Mouse (Mus musculus) stomach, embryonic 14.5 days (tissue): ENCODE results near the gene Rtbdn. TPM values are rescaled to one million over a fixed set of nuclear protein-coding genes. Genes with fewer than 3 reads are reported as not detected.

ENCODE experiments used
- ATAC-seq: fragments of 200-750 bp; cut with Nextera tagmentation; 2 replicates; pipeline ENCODE4 v1.8.0; 2017; ENCODE audit warnings: low read depth, moderate TSS enrichment; ENCODE audit not compliant: insufficient number of reproducible peaks, insufficient read depth, low FRiP score
- H3K27ac ChIP-seq: fragments of 300-500 bp; sonication (generic); 2 replicates; pipeline ENCODE4 v1.5.1; 2014; ENCODE audit warnings: mild to moderate bottlenecking, low read length, moderate library complexity, mixed read lengths
- H3K27me3 ChIP-seq: fragments of 300-500 bp; sonication (generic); 2 replicates; pipeline ENCODE4 v1.6.1; 2014; ENCODE audit warnings: low read length, control low read depth, mixed read lengths; ENCODE audit not compliant: control insufficient read depth, insufficient read depth
- H3K36me3 ChIP-seq: fragments of 300-500 bp; sonication (generic); 2 replicates; pipeline ENCODE4 v1.6.1; 2014; ENCODE audit warnings: mild to moderate bottlenecking, control low read depth, low read length, moderate library complexity, mixed read lengths; ENCODE audit not compliant: control insufficient read depth, insufficient read depth
- H3K4me1 ChIP-seq: fragments of 300-500 bp; sonication (generic); 2 replicates; pipeline ENCODE4 v1.6.1; 2014; ENCODE audit warnings: low read length, control low read depth, mixed read lengths; ENCODE audit not compliant: control insufficient read depth, insufficient read depth
- H3K4me2 ChIP-seq: fragments of 300-500 bp; sonication (generic); replicated peaks from 2 replicates; pipeline ENCODE4 v1.6.1; 2014; ENCODE audit warnings: low read depth, low read length, control low read depth
- H3K4me3 ChIP-seq: fragments of 300-500 bp; sonication (generic); 2 replicates; pipeline ENCODE4 v1.5.1; 2014; ENCODE audit warnings: low read depth, low read length, control low read depth
- H3K9ac ChIP-seq: fragments of 300-500 bp; sonication (generic); replicated peaks from 2 replicates; pipeline ENCODE4 v1.6.1; 2014; ENCODE audit warnings: low read depth, mild to moderate bottlenecking, control low read depth, low read length, moderate library complexity, mixed read lengths
- H3K9me3 ChIP-seq: fragments of 300-500 bp; sonication (generic); 2 replicates; pipeline ENCODE4 v1.6.1; 2016; ENCODE audit warnings: low read depth, low read length, control low read depth; ENCODE audit not compliant: control insufficient read depth
- WGBS: fragments of 180-500 bp; shearing (Covaris S2); extraction: QIAGEN DNeasy Blood & Tissue Kit; methylation state at CpG from one replicate; pipeline ENCODE4 v1.1.7; 2014; 5-methylcytosine and 5-hydroxymethylcytosine counted together
- polyA plus RNA-seq: library from polyadenylated mRNA; unstranded; fragments of >200 nt; fragmentation: Nextera tagmentation; extraction: Ambion mirVana; gene quantifications from 2 replicates; pipeline ENCODE4 v1.2.1, GENCODE M21; 2014

Rtbdn gene
- polyA plus RNA-seq, 1 experiment from 2014 or later = 0.20 TPM

- Histone ChIP-seq H3K27me3 (peaks cover 15% of the 10 kb centered on the region), H3K9me3 (no peaks in the 10 kb centered on the region)
Measured at GRCm38 (mm10) chr8:84928456-84929306, 18.1 kb upstream of the Rtbdn start.

GRCm38 (mm10) chr8:84930582-84930981, 16.2 kb upstream of the Rtbdn start:
- Histone ChIP-seq H3K4me2 (no peak overlapping the region), H3K36me3 (no peaks in the 10 kb centered on the region), H3K27me3 (peaks cover 31% of the 10 kb centered on the region), H3K4me1 (peaks cover 6% of the 10 kb centered on the region; the same call in 1 of the 2 replicates), H3K9ac (no peak overlapping the region), H3K27ac (no peak overlapping the region), H3K4me3 (no peak overlapping the region), H3K9me3 (no peaks in the 10 kb centered on the region)
- no peak for ATAC-seq
- WGBS = 82% methylated on average over 13 of the region's 13 CpGs

More at GRCm38 (mm10) chr8:84928456-84929306, 18.1 kb upstream of the Rtbdn start:
- no peak overlapping the region for H3K27ac ChIP-seq
- 3% methylated on average over 52 of the region's 52 CpGs for WGBS
- H3K36me3 ChIP-seq = no peaks in the 10 kb centered on the region
- peak overlapping the region; percentile 64 for H3K4me2 ChIP-seq
- 0 out of 2 replicates have a peak, but pooled peaks cover 2% of the 10 kb centered on the region for H3K4me1 ChIP-seq
- peak overlapping the region; percentile 27 for H3K4me3 ChIP-seq
- no peak overlapping the region for H3K9ac ChIP-seq
- peak; percentile 69; the same call in 1 of the 2 replicates for ATAC-seq

GRCm38 (mm10) chr8:84933767-84934559, 12.8 kb upstream of the Rtbdn start:
- H3K4me2 ChIP-seq = no peak overlapping the region
- H3K9ac ChIP-seq = no peak overlapping the region
- WGBS = 81% methylated on average over 16 of the region's 16 CpGs
- H3K4me3 ChIP-seq = no peak overlapping the region
- peaks cover 52% of the 10 kb centered on the region for H3K27me3 ChIP-seq
- no peaks in the 10 kb centered on the region for H3K9me3 ChIP-seq
- ATAC-seq = no peak
- H3K36me3 ChIP-seq = no peaks in the 10 kb centered on the region
- peaks cover 6% of the 10 kb centered on the region; the same call in 1 of the 2 replicates for H3K4me1 ChIP-seq
- H3K27ac ChIP-seq = no peak overlapping the region

- no peak overlapping the region for H3K4me3 ChIP-seq
- ATAC-seq = no peak
- no peaks in the 10 kb centered on the region for H3K36me3 ChIP-seq
- no peak overlapping the region for H3K9ac ChIP-seq
- peaks cover 44% of the 10 kb centered on the region for H3K27me3 ChIP-seq
- H3K4me1 ChIP-seq = peaks cover 6% of the 10 kb centered on the region; the same call in 1 of the 2 replicates
- H3K9me3 ChIP-seq = no peaks in the 10 kb centered on the region
- H3K27ac ChIP-seq = no peak overlapping the region
- WGBS = 1% methylated on average over 15 of the region's 15 CpGs
- no peak overlapping the region for H3K4me2 ChIP-seq
Measured at GRCm38 (mm10) chr8:84934860-84935259, 11.9 kb upstream of the Rtbdn start.

GRCm38 (mm10) chr8:84935489-84935888, 11.3 kb upstream of the Rtbdn start:
- Histone ChIP-seq H3K4me2 (no peak overlapping the region), H3K27me3 (peaks cover 39% of the 10 kb centered on the region), H3K9ac (no peak overlapping the region), H3K9me3 (no peaks in the 10 kb centered on the region), H3K4me3 (no peak overlapping the region), H3K4me1 (peaks cover 6% of the 10 kb centered on the region; the same call in 1 of the 2 replicates), H3K36me3 (no peaks in the 10 kb centered on the region), H3K27ac (no peak overlapping the region)
- WGBS = 5% methylated on average over 14 of the region's 14 CpGs
- peak; percentile 25; the same call in 1 of the 2 replicates for ATAC-seq

GRCm38 (mm10) chr8:84936041-84936961, 10.5 kb upstream of the Rtbdn start:
- H3K4me3 ChIP-seq = peak overlapping the region; percentile 34
- no peaks in the 10 kb centered on the region for H3K9me3 ChIP-seq
- peak overlapping the region; percentile 68 for H3K4me2 ChIP-seq
- peaks cover 6% of the 10 kb centered on the region; the same call in 1 of the 2 replicates for H3K4me1 ChIP-seq
- ATAC-seq = no peak
- no peaks in the 10 kb centered on the region for H3K36me3 ChIP-seq
- H3K27ac ChIP-seq = no peak overlapping the region
- peaks cover 37% of the 10 kb centered on the region for H3K27me3 ChIP-seq
- no peak overlapping the region; the same call in 1 of the 2 replicates for H3K9ac ChIP-seq
- WGBS = 27% methylated on average over 20 of the region's 23 CpGs

- no peak within 1 kb of the TSS; the same call in 1 of the 2 replicates for H3K9ac ChIP-seq
- H3K27ac ChIP-seq = no peak within 1 kb of the TSS
- H3K9me3 ChIP-seq = no peaks in the 10 kb centered on the region
- H3K4me2 ChIP-seq = peak within 1 kb of the TSS; percentile 68
- H3K36me3 ChIP-seq = no peaks in the 10 kb centered on the region
- peaks cover 37% of the 10 kb centered on the region for H3K27me3 ChIP-seq
- H3K4me1 ChIP-seq = peaks cover 6% of the 10 kb centered on the region; the same call in 1 of the 2 replicates
- WGBS = under 1% methylated on average over 50 of the region's 50 CpGs
- ATAC-seq = peak; percentile 68
- peak within 1 kb of the TSS; percentile 34 for H3K4me3 ChIP-seq
Measured at GRCm38 (mm10) chr8:84936962-84937546, 9.7 kb upstream of the Rtbdn start, which contains the start of gene Mast1. Mast1 (minus strand) TSS chr8:84937359.
